Mouse (Mus musculus) olfactory bulb, adult 2 months (tissue): ENCODE data around the gene Ccdc28a. TPM values are rescaled to one million over a fixed set of nuclear protein-coding genes. Genes with fewer than 3 reads are reported as not detected.

ENCODE experiments used
- H3K27ac ChIP-seq: fragments of 200-500 bp; 2 replicates; pipeline ENCODE4 v1.5.1; 2012; ENCODE audit warnings: low read depth, low read length; ENCODE audit not compliant: insufficient read depth
- H3K4me1 ChIP-seq: fragments of 200-500 bp; 2 replicates; pipeline ENCODE4 v1.6.1; 2012; ENCODE audit warnings: low read length; ENCODE audit not compliant: control insufficient read depth, insufficient read depth
- H3K4me3 ChIP-seq: fragments of 200-500 bp; 2 replicates; pipeline ENCODE4 v1.5.1; 2012; ENCODE audit warnings: mild to moderate bottlenecking, low read depth, low read length, moderate library complexity; ENCODE audit not compliant: insufficient read depth
- CTCF ChIP-seq: fragments of 200-500 bp; IDR thresholded peaks from 2 replicates; pipeline ENCODE4 v1.5.1; 2012; ENCODE audit warnings: low read depth, mild to moderate bottlenecking, low read length, moderate library complexity; ENCODE audit not compliant: insufficient read depth
- POLR2A ChIP-seq: fragments of 200-500 bp; IDR thresholded peaks from 2 replicates; pipeline ENCODE4 v1.6.1; 2012; ENCODE audit warnings: mild to moderate bottlenecking, low read depth, low read length, moderate library complexity; ENCODE audit not compliant: insufficient read depth
- WGBS: fragments of 180-500 bp; shearing (Covaris S2); methylation state at CpG from one replicate; pipeline ENCODE4 v1.1.7; 2018; 5-methylcytosine and 5-hydroxymethylcytosine counted together
- polyA plus RNA-seq: library from polyadenylated mRNA; stranded (reverse); fragments of >200 nt; gene quantifications from 2 replicates; pipeline ENCODE4 v1.2.4, GENCODE M21; 2012; ENCODE audit warnings: low replicate concordance; ENCODE audit not compliant: missing spikeins, insufficient read depth, insufficient read length

Ccdc28a gene
- polyA plus RNA-seq, 1 experiment = not detected

DNA sequence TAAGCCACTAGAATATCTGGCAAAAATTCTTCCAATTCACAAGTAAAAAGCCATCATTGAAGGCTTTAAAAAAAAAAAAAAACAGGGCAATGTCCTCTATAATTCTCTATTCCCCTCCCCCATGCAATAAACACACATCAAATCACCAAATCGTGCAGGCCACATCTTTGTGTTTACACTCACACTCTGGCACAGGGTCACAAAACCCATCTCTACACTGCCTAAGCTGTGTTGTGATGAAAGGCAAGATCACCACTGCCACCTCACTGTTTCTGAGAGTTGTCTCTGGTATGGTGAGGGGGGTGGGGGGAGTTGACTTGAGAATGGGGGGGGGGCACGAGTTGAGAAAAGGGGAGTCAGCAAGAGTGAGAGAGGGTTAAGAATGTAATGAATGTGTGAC is 57.5 kb downstream of the Ccdc28a start:
- TF ChIP-seq CTCF = no peak
- H3K4me3 ChIP-seq = no peak overlapping the region
- H3K4me1 ChIP-seq = no peaks in the 10 kb centered on the region
- H3K27ac ChIP-seq = no peak overlapping the region
- 65% methylated on average over 2 of the region's 2 CpGs for WGBS

DNA sequence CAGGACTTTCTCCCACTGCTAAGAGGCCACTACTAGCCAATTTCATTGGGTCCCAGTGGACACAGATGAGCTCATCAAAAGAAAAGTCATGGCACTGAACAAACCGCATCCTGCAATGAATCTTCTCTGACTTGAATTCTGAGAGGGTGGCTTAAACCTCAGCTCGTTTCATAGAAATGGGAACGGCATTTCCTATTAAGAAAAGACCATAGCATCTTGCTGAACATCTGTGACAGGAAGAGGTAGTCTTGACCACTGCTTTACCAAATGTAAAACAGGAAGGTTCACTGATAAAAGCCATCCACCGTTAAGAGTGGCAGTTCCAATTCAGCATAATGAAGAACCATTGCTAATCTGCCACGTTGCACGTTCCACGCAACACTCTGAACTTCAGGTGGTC is 58.1 kb downstream of the Ccdc28a start:
- Histone ChIP-seq H3K4me1 (no peaks in the 10 kb centered on the region), H3K27ac (no peak overlapping the region), H3K4me3 (no peak overlapping the region)
- WGBS = 95% methylated on average over 7 of the region's 7 CpGs
- TF ChIP-seq POLR2A (no peak), CTCF (no peak)

DNA sequence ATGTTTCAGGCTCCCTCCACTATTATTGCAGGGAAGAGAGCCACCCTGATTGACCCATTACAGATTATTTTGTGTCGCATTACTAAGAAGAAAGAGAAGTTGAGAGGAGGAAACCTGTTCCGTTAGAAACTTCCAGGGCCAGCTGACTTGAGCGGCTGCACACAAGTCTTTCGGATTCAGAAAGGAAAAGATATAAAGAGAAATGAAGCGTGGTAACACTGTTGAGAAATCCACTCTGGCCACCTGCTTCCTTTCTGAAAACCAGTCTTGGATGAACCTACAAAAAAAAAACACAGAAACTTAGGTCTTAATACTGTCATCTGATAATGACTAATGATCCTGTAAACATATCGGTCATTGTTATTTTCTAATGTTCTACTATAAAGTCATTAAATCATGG is 59.7 kb downstream of the Ccdc28a start:
- 89% methylated on average over 6 of the region's 6 CpGs for WGBS
- H3K4me3 ChIP-seq = no peak overlapping the region
- H3K4me1 ChIP-seq = no peaks in the 10 kb centered on the region
- TF ChIP-seq CTCF = no peak
- no peak for TF ChIP-seq POLR2A
- no peak overlapping the region for H3K27ac ChIP-seq

Other genes starting within 250 kb of the Ccdc28a start
- not detected in 2 replicates for gene Abracl, start 211.7 kb downstream of the Ccdc28a start, polyA plus RNA-seq
- not detected in 2 replicates for gene Reps1, start 179.1 kb downstream of the Ccdc28a start, polyA plus RNA-seq
- gene Ect2l, start 24.1 kb downstream of the Ccdc28a start, polyA plus RNA-seq = not detected in 2 replicates
- not detected in 2 replicates for gene Nhsl1, start 84.0 kb upstream of the Ccdc28a start, polyA plus RNA-seq